Mouse (Mus musculus): ENCODE results near the gene Plcb4. TPM values are rescaled to one million over a fixed set of nuclear protein-coding genes. Genes with fewer than 3 reads are reported as not detected.

The Plcb4 gene
- polyA plus RNA-seq, 1 experiment from 2014 or later: 7.4 TPM

DNA sequence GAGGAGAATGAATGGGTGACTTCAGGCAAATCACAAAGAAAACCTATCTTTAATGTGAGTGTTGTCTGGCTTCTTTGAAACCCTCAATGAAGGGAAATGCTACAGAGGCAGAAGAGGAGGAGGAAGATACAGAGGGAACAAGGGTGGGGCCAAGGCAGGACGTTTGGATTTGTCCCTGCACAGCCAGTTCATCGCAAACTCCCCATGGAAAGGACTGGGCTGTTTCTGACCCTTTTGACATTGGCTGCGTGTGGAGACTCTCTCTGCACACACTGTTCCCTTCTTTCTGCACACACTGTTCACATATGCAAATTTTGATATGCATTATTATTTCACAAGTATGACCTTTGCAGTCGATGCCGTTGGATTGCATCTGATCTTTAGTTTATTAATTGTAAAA, 63.3 kb downstream of the Plcb4 start:
- Histone ChIP-seq H3K36me3 (ENCODE audit: control insufficient read depth, insufficient read depth, low read length) (no peaks in the 10 kb centered on the region), H3K4me1 (ENCODE audit: control insufficient read depth, insufficient read depth, low read length) (peaks cover 7% of the 10 kb centered on the region; the same call in 1 of the 2 replicates), H3K4me2 (ENCODE audit: low read depth, low read length) (no peak overlapping the region), H3K9ac (ENCODE audit: low read depth, low read length) (no peak overlapping the region), H3K4me3 (ENCODE audit: low read length) (no peak overlapping the region), H3K27me3 (replicated peaks; ENCODE audit: control insufficient read depth, insufficient read depth, low read length) (no peaks in the 10 kb centered on the region), H3K27ac (ENCODE audit: low read length) (no peak overlapping the region), H3K9me3 (ENCODE audit: control insufficient read depth, low read length) (no peaks in the 10 kb centered on the region)
- no peak for ATAC-seq
- WGBS: 76% methylated on average over 5 of the region's 5 CpGs

DNA sequence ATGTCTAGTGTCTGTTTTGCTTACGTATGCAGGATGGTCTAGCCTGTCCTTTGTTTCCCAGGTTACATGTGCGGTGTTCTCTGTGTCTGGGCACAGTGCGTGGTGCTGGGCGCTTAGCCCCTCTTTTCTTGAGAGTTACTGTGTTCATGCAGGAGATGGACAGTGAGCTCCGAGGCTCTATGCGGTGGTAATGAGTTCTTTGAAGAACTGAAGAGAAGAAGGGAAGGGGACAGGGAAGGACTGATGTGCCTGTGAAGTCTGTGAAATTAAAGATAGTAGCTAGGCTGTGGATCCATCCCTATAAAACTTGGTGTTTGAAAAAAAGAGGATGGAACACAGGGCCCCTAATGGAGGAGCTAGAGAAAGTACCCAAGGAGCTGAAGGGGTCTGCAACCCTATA, 64.6 kb downstream of the Plcb4 start:
- Histone ChIP-seq H3K9ac (ENCODE audit: low read depth, low read length) (no peak overlapping the region), H3K4me1 (ENCODE audit: control insufficient read depth, insufficient read depth, low read length) (peaks cover 2% of the 10 kb centered on the region), H3K27me3 (replicated peaks; ENCODE audit: control insufficient read depth, insufficient read depth, low read length) (no peaks in the 10 kb centered on the region), H3K4me3 (ENCODE audit: low read length) (no peak overlapping the region), H3K4me2 (ENCODE audit: low read depth, low read length) (no peak overlapping the region), H3K27ac (ENCODE audit: low read length) (no peak overlapping the region), H3K36me3 (ENCODE audit: control insufficient read depth, insufficient read depth, low read length) (no peaks in the 10 kb centered on the region), H3K9me3 (ENCODE audit: control insufficient read depth, low read length) (no peaks in the 10 kb centered on the region)
- WGBS: 93% methylated on average over 6 of the region's 6 CpGs
- no peak for ATAC-seq

DNA sequence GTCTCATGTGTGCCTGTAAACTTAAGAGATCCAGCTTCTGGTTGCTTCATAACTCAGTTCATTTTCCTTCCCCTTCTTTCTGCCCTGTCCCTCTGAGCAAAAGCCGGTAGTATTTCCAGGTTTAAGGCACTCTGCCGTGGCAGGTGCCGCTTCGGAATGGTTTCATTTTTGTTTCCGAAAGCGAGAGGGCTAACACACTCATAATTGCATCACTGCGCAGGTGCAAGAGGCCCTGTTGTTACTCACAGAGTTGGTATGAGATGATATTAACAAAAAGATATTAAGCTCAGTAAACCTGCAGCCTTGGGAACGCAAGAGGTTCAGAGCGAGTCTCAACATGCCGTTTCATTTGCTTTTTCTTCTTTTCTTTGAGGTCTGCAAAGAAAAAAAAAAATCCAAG, 65.7 kb downstream of the Plcb4 start:
- Histone ChIP-seq H3K36me3 (ENCODE audit: control insufficient read depth, insufficient read depth, low read length) (no peaks in the 10 kb centered on the region), H3K4me1 (ENCODE audit: control insufficient read depth, insufficient read depth, low read length) (peaks cover 2% of the 10 kb centered on the region), H3K9ac (ENCODE audit: low read depth, low read length) (no peak overlapping the region), H3K27ac (ENCODE audit: low read length) (no peak overlapping the region), H3K27me3 (replicated peaks; ENCODE audit: control insufficient read depth, insufficient read depth, low read length) (no peaks in the 10 kb centered on the region), H3K4me2 (ENCODE audit: low read depth, low read length) (no peak overlapping the region), H3K4me3 (ENCODE audit: low read length) (no peak overlapping the region), H3K9me3 (ENCODE audit: control insufficient read depth, low read length) (no peaks in the 10 kb centered on the region)
- no peak for ATAC-seq
- 90% methylated on average over 10 of the region's 10 CpGs for WGBS

DNA sequence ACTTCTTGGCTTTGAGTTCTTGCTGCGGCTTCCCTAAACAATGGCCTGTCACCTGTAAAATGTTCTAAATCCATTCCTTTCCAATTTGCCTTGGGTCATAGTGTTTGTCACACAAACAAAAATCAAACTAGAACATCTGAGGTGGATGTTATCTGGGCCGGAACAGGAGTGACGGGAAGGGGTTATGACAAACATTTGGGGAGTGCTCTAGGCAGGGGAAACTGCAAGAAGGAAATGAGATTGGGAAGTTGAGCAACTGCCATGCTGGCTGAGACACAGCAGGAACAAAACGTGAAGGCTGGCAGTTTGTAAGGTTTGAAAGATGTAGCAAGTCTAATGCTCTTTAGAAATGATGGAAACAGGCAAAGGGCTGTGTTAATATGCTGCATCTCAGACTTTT, 66.6 kb downstream of the Plcb4 start:
- H3K27me3 ChIP-seq (replicated peaks; ENCODE audit: control insufficient read depth, insufficient read depth, low read length): no peaks in the 10 kb centered on the region
- no peak overlapping the region for H3K4me3 ChIP-seq (ENCODE audit: low read length)
- H3K4me1 ChIP-seq (ENCODE audit: control insufficient read depth, insufficient read depth, low read length): peaks cover 2% of the 10 kb centered on the region
- H3K4me2 ChIP-seq (ENCODE audit: low read depth, low read length): no peak overlapping the region
- no peak overlapping the region for H3K9ac ChIP-seq (ENCODE audit: low read depth, low read length)
- H3K36me3 ChIP-seq (ENCODE audit: control insufficient read depth, insufficient read depth, low read length): no peaks in the 10 kb centered on the region
- H3K27ac ChIP-seq (ENCODE audit: low read length): no peak overlapping the region
- 68% methylated on average over 4 of the region's 4 CpGs for WGBS
- no peak for ATAC-seq
- H3K9me3 ChIP-seq (ENCODE audit: control insufficient read depth, low read length): no peaks in the 10 kb centered on the region

DNA sequence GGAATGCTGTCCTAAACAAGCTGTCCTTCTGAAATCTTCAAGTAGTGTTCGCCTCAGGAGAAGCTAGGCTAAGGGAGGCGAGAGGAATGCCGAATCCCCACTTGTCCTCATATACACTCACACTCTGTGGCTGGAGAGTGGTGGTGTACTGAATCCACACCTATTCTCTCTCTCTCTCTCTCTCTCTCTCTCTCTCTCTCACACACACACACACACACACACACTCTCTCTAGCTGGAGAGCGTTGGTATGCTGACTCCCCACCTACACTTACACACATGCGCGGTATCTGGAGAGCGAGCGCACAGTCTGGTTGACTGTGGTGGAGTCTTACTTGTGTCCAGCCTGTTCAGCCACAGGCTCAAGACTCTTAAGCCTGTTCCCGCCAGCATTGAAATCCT, 68.3 kb downstream of the Plcb4 start:
- H3K27ac ChIP-seq (ENCODE audit: low read length): no peak overlapping the region
- peaks cover 2% of the 10 kb centered on the region for H3K4me1 ChIP-seq (ENCODE audit: control insufficient read depth, insufficient read depth, low read length)
- H3K4me3 ChIP-seq (ENCODE audit: low read length): no peak overlapping the region
- no peaks in the 10 kb centered on the region for H3K36me3 ChIP-seq (ENCODE audit: control insufficient read depth, insufficient read depth, low read length)
- H3K4me2 ChIP-seq (ENCODE audit: low read depth, low read length): no peak overlapping the region
- WGBS: 67% methylated on average over 9 of the region's 9 CpGs
- H3K9ac ChIP-seq (ENCODE audit: low read depth, low read length): no peak overlapping the region
- no peaks in the 10 kb centered on the region for H3K27me3 ChIP-seq (replicated peaks; ENCODE audit: control insufficient read depth, insufficient read depth, low read length)
- no peak for ATAC-seq
- no peaks in the 10 kb centered on the region for H3K9me3 ChIP-seq (ENCODE audit: control insufficient read depth, low read length)

DNA sequence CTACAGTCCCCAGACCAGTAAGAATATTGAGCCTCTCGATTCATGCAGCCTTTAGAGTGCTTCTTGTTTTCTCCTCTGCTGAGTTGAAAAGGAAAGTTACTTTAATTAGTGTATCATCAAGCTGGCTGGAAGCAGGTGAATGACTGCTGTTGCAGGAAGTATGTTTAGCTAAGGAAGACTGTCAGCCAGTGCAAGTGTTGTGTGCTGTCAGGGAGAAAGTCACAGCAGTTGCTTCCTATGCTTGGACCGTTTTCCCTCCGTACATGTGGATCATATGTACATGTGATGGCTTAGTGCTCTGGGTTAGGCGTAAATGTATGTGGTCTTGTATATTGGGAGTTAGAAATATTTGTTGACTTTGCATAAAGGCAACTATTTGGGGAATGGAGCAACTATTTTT, 69.1 kb downstream of the Plcb4 start:
- no peak overlapping the region for H3K27ac ChIP-seq (ENCODE audit: low read length)
- peaks cover 2% of the 10 kb centered on the region for H3K4me1 ChIP-seq (ENCODE audit: control insufficient read depth, insufficient read depth, low read length)
- no peaks in the 10 kb centered on the region for H3K36me3 ChIP-seq (ENCODE audit: control insufficient read depth, insufficient read depth, low read length)
- H3K4me2 ChIP-seq (ENCODE audit: low read depth, low read length): no peak overlapping the region
- no peak for ATAC-seq
- no peaks in the 10 kb centered on the region for H3K9me3 ChIP-seq (ENCODE audit: control insufficient read depth, low read length)
- no peak overlapping the region for H3K9ac ChIP-seq (ENCODE audit: low read depth, low read length)
- no peak overlapping the region for H3K4me3 ChIP-seq (ENCODE audit: low read length)
- no peaks in the 10 kb centered on the region for H3K27me3 ChIP-seq (replicated peaks; ENCODE audit: control insufficient read depth, insufficient read depth, low read length)
- WGBS: 80% methylated on average over 4 of the region's 4 CpGs

DNA sequence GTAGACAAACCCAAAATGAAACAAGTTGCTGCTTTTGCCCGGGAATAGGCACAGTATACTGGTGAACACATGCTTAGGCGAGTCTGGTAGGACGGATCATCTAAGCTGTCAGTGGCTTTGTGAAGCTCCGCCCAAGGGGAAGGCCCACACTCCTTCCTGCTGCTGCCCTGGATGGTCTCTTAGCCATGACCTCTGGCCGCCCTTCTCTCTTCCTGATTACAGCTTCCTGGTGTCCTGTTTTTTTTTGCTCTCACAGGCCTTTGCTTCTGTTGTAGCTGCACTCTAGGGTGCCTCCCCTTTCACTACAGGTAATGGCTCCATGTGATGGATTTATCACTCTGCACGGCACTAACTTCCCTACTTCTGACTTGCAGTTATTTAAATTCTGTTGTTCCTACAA, 72.8 kb downstream of the Plcb4 start:
- H3K27ac ChIP-seq (ENCODE audit: low read length): no peak overlapping the region

DNA sequence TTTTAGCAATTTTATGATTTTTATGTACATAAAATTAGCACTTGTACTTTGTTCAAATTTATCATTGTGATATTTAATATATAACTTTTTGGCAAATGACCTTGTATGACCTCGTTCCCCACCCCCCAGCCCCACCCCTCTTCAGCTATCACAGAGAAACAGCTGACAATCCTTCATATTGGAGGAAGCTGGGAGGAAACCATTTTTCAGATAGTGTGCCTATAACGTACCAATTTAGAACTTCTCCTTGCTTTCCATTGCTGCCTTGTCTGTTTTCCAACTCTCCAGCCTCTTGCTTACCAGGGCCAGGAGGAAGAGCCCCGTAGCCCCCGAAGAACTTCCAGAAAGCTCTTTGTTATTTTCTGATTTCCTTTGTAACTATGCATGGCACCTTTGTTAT, 73.8 kb downstream of the Plcb4 start:
- WGBS: 73% methylated on average over 4 of the region's 4 CpGs
- no peaks in the 10 kb centered on the region for H3K9me3 ChIP-seq (ENCODE audit: control insufficient read depth, low read length)
- no peaks in the 10 kb centered on the region for H3K36me3 ChIP-seq (ENCODE audit: control insufficient read depth, insufficient read depth, low read length)
- no peak overlapping the region for H3K27ac ChIP-seq (ENCODE audit: low read length)
- no peak overlapping the region for H3K4me3 ChIP-seq (ENCODE audit: low read length)
- no peaks in the 10 kb centered on the region for H3K4me1 ChIP-seq (ENCODE audit: control insufficient read depth, insufficient read depth, low read length)
- no peak overlapping the region for H3K4me2 ChIP-seq (ENCODE audit: low read depth, low read length)
- H3K27me3 ChIP-seq (replicated peaks; ENCODE audit: control insufficient read depth, insufficient read depth, low read length): no peaks in the 10 kb centered on the region
- no peak for ATAC-seq
- no peak overlapping the region for H3K9ac ChIP-seq (ENCODE audit: low read depth, low read length)

More for the DNA sequence above, 72.8 kb downstream of the Plcb4 start:
- ATAC-seq: peak; percentile 74
- Histone ChIP-seq H3K4me2 (ENCODE audit: low read depth, low read length) (no peak overlapping the region), H3K4me3 (ENCODE audit: low read length) (no peak overlapping the region), H3K9me3 (ENCODE audit: control insufficient read depth, low read length) (no peaks in the 10 kb centered on the region), H3K27me3 (replicated peaks; ENCODE audit: control insufficient read depth, insufficient read depth, low read length) (no peaks in the 10 kb centered on the region), H3K4me1 (ENCODE audit: control insufficient read depth, insufficient read depth, low read length) (peaks cover 2% of the 10 kb centered on the region), H3K36me3 (ENCODE audit: control insufficient read depth, insufficient read depth, low read length) (no peaks in the 10 kb centered on the region), H3K9ac (ENCODE audit: low read depth, low read length) (no peak overlapping the region)
- WGBS: 54% methylated on average over 6 of the region's 6 CpGs

DNA sequence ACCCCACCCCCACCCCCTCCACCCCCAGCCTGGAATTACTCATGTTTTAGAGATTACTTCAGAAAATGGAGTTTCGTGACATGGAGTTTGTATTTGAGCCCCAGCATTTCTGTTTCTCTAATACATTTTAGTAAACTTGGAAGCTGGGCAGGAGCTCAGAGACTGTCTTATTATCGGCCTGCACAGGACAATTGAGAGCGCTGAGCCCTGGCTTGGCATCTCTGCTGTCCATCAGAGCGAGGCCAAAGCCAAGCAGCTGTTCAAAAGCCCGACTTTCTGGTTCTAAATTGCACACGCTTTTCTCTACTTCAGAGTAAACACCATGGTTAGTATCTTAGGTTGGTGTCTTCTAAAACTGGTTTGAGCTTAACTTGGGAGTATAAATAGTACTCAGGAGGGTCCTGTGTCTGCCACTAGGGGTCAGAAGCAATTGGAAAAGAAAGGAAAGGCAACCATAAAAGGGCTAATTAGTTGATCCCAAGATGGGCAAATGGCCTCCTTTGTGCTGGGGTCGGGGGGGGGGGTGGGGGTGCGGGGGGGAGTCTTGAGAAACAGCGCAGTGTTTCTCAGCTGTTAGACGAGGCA, 75.2 kb downstream of the Plcb4 start:
- ATAC-seq: no peak
- no peaks in the 10 kb centered on the region for H3K9me3 ChIP-seq (ENCODE audit: control insufficient read depth, low read length)
- no peaks in the 10 kb centered on the region for H3K4me1 ChIP-seq (ENCODE audit: control insufficient read depth, insufficient read depth, low read length)
- no peak overlapping the region for H3K4me3 ChIP-seq (ENCODE audit: low read length)
- 44% methylated on average over 10 of the region's 10 CpGs for WGBS
- no peak overlapping the region for H3K9ac ChIP-seq (ENCODE audit: low read depth, low read length)
- H3K27me3 ChIP-seq (replicated peaks; ENCODE audit: control insufficient read depth, insufficient read depth, low read length): no peaks in the 10 kb centered on the region
- H3K27ac ChIP-seq (ENCODE audit: low read length): no peak overlapping the region
- H3K36me3 ChIP-seq (ENCODE audit: control insufficient read depth, insufficient read depth, low read length): no peaks in the 10 kb centered on the region
- no peak overlapping the region for H3K4me2 ChIP-seq (ENCODE audit: low read depth, low read length)

DNA sequence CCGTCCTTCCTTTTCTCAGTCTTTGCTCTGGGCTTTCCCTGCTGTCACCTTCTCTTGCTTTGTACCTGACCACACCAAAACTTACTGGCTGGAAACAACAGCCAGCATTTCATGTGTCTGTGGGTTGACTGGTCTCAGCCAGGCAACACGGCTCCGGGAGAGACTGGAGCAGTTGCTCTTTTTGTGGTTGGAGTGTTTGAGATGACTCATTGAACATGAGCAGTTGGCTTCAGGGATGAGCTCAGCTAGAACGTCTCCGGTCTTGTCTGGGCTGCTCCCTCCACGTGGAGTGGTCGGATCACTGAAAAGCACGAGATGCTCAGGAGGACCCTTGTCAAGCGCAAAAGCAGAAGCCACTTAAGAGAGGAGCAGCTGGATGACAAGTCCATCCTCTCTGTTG, 78.7 kb downstream of the Plcb4 start:
- ATAC-seq: no peak
- no peaks in the 10 kb centered on the region for H3K36me3 ChIP-seq (ENCODE audit: control insufficient read depth, insufficient read depth, low read length)
- H3K9ac ChIP-seq (ENCODE audit: low read depth, low read length): no peak overlapping the region
- no peak overlapping the region for H3K4me3 ChIP-seq (ENCODE audit: low read length)
- H3K27ac ChIP-seq (ENCODE audit: low read length): no peak overlapping the region
- H3K9me3 ChIP-seq (ENCODE audit: control insufficient read depth, low read length): no peaks in the 10 kb centered on the region
- 83% methylated on average over 9 of the region's 9 CpGs for WGBS
- H3K4me2 ChIP-seq (ENCODE audit: low read depth, low read length): no peak overlapping the region
- H3K4me1 ChIP-seq (ENCODE audit: control insufficient read depth, insufficient read depth, low read length): no peaks in the 10 kb centered on the region
- no peaks in the 10 kb centered on the region for H3K27me3 ChIP-seq (replicated peaks; ENCODE audit: control insufficient read depth, insufficient read depth, low read length)
